Mouse (Mus musculus): Measurements from ENCODE around the gene Npc2. TPM values are rescaled to one million over a fixed set of nuclear protein-coding genes. Genes with fewer than 3 reads are reported as not detected.
A peak's percentile ranks its signal among the peaks of the same experiment; 100 is the strongest.

The Npc2 gene
- polyA plus RNA-seq, 1 experiment from 2014 or later, result 53.0 TPM

DNA sequence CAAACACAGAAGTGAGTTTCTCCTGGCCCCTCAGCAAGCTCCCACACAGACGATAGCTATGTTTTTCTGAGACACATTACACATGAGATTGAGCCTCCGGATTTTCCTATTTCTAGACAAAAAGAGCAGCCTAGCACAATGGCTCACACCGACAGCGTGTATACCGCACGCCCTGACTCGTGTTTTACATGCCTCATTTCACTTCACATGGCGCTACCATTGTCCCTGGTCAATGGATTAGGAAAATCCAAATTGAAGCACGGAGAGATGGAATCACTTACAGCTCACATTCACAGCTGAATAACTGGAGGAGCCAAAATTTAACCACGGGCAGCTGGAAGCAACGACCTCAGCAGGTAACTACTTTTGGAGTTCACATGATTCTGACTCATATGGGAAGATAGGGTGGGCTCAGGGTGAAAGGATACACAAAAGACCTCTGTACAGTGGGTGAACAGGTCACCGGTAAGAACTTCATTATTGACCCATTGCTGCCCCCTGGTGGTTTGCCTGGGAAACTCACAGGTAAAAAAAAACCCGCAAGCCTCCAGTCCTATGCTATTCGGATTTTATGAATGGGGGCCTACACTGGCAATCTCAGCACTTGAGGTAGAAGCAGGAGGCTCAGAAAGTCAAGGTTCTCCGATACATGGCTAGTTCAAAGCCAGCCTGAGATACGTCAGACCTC is 17.8 kb downstream of the Npc2 start:
- H3K4me1 ChIP-seq (ENCODE audit: control insufficient read depth, insufficient read depth, low read length), result peaks cover 23% of the 10 kb centered on the region
- WGBS, result 30% methylated on average over 16 of the region's 16 CpGs

DNA sequence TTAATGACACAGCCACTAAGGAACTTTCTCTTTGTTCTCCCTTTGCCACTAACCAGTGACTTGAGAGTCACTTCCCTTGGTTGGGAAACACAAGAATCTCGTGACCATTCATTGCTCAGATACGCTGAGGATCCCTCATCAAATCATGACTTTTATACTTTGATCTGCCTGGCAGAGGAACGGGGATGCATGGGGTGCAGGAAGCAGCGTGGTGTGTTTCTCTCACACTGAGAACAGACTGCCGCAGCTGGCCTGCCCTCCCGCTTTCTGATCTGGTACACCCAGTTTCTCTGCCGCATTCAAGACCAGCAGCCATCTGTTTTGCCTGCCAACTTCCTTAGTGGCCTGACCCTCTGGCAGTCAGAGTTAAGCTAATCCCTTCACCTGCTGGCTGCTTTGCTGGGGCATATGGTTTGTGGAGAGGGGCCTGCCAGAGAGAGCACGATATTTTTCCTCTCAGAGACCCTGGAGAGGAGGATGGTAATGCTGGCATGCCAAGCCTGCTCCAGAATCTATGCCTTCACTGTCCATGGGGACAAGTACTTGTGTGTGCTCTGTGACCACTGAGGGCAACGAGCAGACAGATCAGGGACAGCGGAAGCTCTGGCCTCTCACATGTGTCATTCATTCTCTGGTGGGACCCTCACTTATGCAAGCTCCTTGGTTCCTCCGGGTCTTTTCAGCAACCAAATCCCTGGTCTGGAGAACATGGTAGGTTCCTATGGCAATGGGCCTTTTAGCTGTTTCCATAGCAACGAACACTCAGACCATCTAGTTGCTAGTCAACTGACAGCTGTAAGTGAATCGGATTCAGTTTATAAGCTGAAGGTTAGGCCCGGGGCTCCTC is 20.6 kb downstream of the Npc2 start:
- peak; percentile 79 for ATAC-seq
- Histone ChIP-seq H3K27ac (ENCODE audit: low read length) (peak overlapping the region; percentile 83), H3K9me3 (replicated peaks; ENCODE audit: control insufficient read depth, low read length, poor library complexity, severe bottlenecking) (no peaks in the 10 kb centered on the region), H3K36me3 (ENCODE audit: control insufficient read depth, insufficient read depth, low read length) (peaks cover 4% of the 10 kb centered on the region; the same call in 1 of the 2 replicates), H3K27me3 (ENCODE audit: control insufficient read depth, insufficient read depth, low read depth, low read length) (no peaks in the 10 kb centered on the region), H3K9ac (ENCODE audit: low read depth, low read length) (peak overlapping the region; percentile 27; the same call in 1 of the 2 replicates), H3K4me2 (ENCODE audit: low read length) (peak overlapping the region; percentile 22), H3K4me3 (ENCODE audit: low read depth, low read length) (no peak overlapping the region), H3K4me1 (ENCODE audit: control insufficient read depth, insufficient read depth, low read length) (peaks cover 23% of the 10 kb centered on the region)
- 11% methylated on average over 14 of the region's 14 CpGs for WGBS

More for the DNA sequence above, 17.8 kb downstream of the Npc2 start:
- Histone ChIP-seq H3K27ac (ENCODE audit: low read length) (0 out of 2 replicates have a peak overlapping the region, but pooled peaks have one; percentile 40), H3K36me3 (ENCODE audit: control insufficient read depth, insufficient read depth, low read length) (peaks cover 9% of the 10 kb centered on the region), H3K9ac (ENCODE audit: low read depth, low read length) (no peak overlapping the region), H3K4me2 (ENCODE audit: low read length) (no peak overlapping the region), H3K27me3 (ENCODE audit: control insufficient read depth, insufficient read depth, low read depth, low read length) (no peaks in the 10 kb centered on the region), H3K4me3 (ENCODE audit: low read depth, low read length) (no peak overlapping the region), H3K9me3 (replicated peaks; ENCODE audit: control insufficient read depth, low read length, poor library complexity, severe bottlenecking) (no peaks in the 10 kb centered on the region)
- ATAC-seq, result no peak

DNA sequence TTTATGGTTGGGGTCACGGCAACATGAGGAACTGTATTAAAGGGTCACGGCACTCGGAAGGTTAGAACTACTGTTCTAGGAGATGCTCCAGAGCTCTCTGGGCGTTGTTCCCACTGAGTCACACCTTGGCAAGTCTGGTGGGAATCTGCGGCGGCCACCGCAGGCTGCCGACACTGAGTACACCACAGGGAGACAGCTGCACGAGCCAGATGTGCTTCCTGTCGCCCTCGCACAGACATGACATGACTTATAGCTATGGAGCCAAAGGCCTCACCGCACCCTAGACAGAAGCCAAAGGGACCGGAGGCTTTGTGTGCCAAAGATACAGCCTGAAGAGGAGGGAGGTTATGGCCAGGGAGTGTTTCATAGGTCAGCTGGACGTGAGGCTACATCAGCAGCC is 22.3 kb downstream of the Npc2 start:
- WGBS, result 85% methylated on average over 14 of the region's 14 CpGs
- no peak overlapping the region for H3K4me3 ChIP-seq (ENCODE audit: low read depth, low read length)
- no peak overlapping the region for H3K4me2 ChIP-seq (ENCODE audit: low read length)
- ATAC-seq, result no peak
- peaks cover 23% of the 10 kb centered on the region for H3K4me1 ChIP-seq (ENCODE audit: control insufficient read depth, insufficient read depth, low read length)
- no peaks in the 10 kb centered on the region for H3K27me3 ChIP-seq (ENCODE audit: control insufficient read depth, insufficient read depth, low read depth, low read length)
- no peaks in the 10 kb centered on the region for H3K9me3 ChIP-seq (replicated peaks; ENCODE audit: control insufficient read depth, low read length, poor library complexity, severe bottlenecking)
- H3K27ac ChIP-seq (ENCODE audit: low read length), result no peak overlapping the region
- no peaks in the 10 kb centered on the region for H3K36me3 ChIP-seq (ENCODE audit: control insufficient read depth, insufficient read depth, low read length)
- no peak overlapping the region for H3K9ac ChIP-seq (ENCODE audit: low read depth, low read length)

DNA sequence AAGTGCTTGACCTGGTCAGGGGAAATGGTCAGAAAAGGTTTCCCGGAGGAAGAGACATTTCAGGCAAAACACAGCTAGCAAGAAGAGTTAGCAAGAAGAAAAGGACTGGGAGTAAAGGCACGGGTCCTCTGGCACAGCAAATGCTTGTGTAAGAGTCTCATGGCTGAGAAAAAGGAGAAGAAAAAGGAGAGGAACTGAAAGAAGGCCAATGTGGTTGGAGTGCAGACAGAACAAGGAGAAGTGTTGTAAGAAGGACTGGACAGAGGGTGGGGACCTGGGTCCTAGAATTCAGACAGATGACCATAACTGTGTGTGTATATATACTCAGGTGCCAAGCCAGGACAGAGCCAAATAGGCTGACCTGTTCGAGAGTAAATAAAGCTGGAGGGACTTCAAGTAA is 24.8 kb downstream of the Npc2 start:
- Histone ChIP-seq H3K9me3 (replicated peaks; ENCODE audit: control insufficient read depth, low read length, poor library complexity, severe bottlenecking) (no peaks in the 10 kb centered on the region), H3K36me3 (ENCODE audit: control insufficient read depth, insufficient read depth, low read length) (no peaks in the 10 kb centered on the region), H3K27me3 (ENCODE audit: control insufficient read depth, insufficient read depth, low read depth, low read length) (no peaks in the 10 kb centered on the region), H3K27ac (ENCODE audit: low read length) (no peak overlapping the region), H3K9ac (ENCODE audit: low read depth, low read length) (no peak overlapping the region), H3K4me2 (ENCODE audit: low read length) (no peak overlapping the region), H3K4me3 (ENCODE audit: low read depth, low read length) (no peak overlapping the region), H3K4me1 (ENCODE audit: control insufficient read depth, insufficient read depth, low read length) (peaks cover 16% of the 10 kb centered on the region)
- ATAC-seq, result no peak
- whole genome bisulfite sequencing, result 85% methylated on average over 3 of the region's 3 CpGs

DNA sequence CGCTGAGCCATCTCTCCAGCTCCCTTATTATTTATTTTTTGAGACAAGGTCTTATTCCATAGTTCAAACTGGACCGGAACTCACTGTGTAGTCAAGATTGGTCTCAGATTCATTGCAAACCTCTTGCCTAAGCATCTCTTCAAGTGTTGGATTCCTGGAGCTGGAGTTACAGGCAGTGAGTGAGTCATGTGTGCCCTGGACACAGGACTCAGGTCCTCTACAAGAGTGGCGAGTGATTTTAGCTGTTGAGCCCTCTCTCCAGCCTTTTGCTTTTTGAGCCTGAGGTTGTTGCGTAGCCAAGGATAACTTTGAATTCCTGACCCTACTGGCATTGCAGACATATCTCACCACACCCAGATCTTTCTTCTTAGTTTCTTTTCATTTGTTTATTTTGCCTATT is 27.3 kb downstream of the Npc2 start:
- Histone ChIP-seq H3K9me3 (replicated peaks; ENCODE audit: control insufficient read depth, low read length, poor library complexity, severe bottlenecking) (no peaks in the 10 kb centered on the region), H3K36me3 (ENCODE audit: control insufficient read depth, insufficient read depth, low read length) (no peaks in the 10 kb centered on the region), H3K4me3 (ENCODE audit: low read depth, low read length) (no peak overlapping the region), H3K4me1 (ENCODE audit: control insufficient read depth, insufficient read depth, low read length) (no peaks in the 10 kb centered on the region; the same call in 1 of the 2 replicates), H3K4me2 (ENCODE audit: low read length) (no peak overlapping the region), H3K27me3 (ENCODE audit: control insufficient read depth, insufficient read depth, low read depth, low read length) (no peaks in the 10 kb centered on the region), H3K27ac (ENCODE audit: low read length) (no peak overlapping the region), H3K9ac (ENCODE audit: low read depth, low read length) (no peak overlapping the region)
- WGBS, result 63% methylated on average over 4 of the region's 4 CpGs
- no peak for ATAC-seq

DNA sequence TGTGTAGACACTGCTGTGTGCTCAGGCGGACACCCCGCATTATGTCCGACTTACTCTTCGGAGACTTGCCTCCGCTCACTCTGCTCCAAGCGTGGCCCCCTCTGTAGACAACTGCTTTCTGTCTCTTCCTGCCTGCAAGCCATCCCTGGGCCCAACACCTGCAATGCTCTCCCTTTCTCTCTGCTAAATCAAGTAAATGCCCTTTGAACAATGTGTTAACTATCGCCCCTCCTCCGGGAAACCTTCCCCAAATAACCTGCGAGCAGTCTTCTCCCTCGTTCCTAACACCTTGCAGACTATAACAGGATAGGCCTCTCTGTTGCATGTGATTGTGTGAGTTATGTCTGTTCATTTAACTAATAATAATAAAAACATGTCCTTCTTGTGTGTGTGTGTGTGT is 29.5 kb downstream of the Npc2 start:
- H3K9me3 ChIP-seq (replicated peaks; ENCODE audit: control insufficient read depth, low read length, poor library complexity, severe bottlenecking), result no peaks in the 10 kb centered on the region
- H3K9ac ChIP-seq (ENCODE audit: low read depth, low read length), result no peak overlapping the region
- H3K27ac ChIP-seq (ENCODE audit: low read length), result no peak overlapping the region
- no peak overlapping the region for H3K4me2 ChIP-seq (ENCODE audit: low read length)
- ATAC-seq, result no peak
- no peaks in the 10 kb centered on the region for H3K36me3 ChIP-seq (ENCODE audit: control insufficient read depth, insufficient read depth, low read length)
- H3K27me3 ChIP-seq (ENCODE audit: control insufficient read depth, insufficient read depth, low read depth, low read length), result no peaks in the 10 kb centered on the region
- no peaks in the 10 kb centered on the region; the same call in 1 of the 2 replicates for H3K4me1 ChIP-seq (ENCODE audit: control insufficient read depth, insufficient read depth, low read length)
- WGBS, result 93% methylated on average over 10 of the region's 10 CpGs
- H3K4me3 ChIP-seq (ENCODE audit: low read depth, low read length), result no peak overlapping the region

DNA sequence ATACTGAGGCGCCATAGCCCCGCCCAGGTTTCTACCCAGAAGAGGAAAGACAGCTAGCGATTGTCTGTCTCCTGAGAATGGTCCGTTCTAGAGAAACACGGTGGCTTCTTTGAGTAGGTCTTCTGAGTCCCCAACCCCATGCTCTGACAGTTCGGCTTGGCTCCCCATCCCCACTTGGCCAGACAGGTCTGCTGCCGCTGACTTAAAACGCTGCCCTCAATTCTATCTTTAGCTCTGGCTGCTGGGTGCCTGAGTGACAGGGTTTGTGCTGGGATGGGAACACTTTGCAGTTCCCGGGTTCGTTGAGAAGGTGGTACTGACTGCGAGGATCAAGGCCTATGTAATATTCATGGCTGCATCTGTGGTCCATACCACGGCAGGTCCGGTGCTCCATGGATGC is 39.6 kb downstream of the Npc2 start:
- ATAC-seq, result no peak
- Histone ChIP-seq H3K9me3 (replicated peaks; ENCODE audit: control insufficient read depth, low read length, poor library complexity, severe bottlenecking) (no peaks in the 10 kb centered on the region), H3K27me3 (ENCODE audit: control insufficient read depth, insufficient read depth, low read depth, low read length) (no peaks in the 10 kb centered on the region), H3K36me3 (ENCODE audit: control insufficient read depth, insufficient read depth, low read length) (no peaks in the 10 kb centered on the region), H3K4me1 (ENCODE audit: control insufficient read depth, insufficient read depth, low read length) (no peaks in the 10 kb centered on the region), H3K27ac (ENCODE audit: low read length) (no peak overlapping the region), H3K9ac (ENCODE audit: low read depth, low read length) (no peak overlapping the region), H3K4me3 (ENCODE audit: low read depth, low read length) (no peak overlapping the region), H3K4me2 (ENCODE audit: low read length) (no peak overlapping the region)
- WGBS, result 79% methylated on average over 13 of the region's 13 CpGs

DNA sequence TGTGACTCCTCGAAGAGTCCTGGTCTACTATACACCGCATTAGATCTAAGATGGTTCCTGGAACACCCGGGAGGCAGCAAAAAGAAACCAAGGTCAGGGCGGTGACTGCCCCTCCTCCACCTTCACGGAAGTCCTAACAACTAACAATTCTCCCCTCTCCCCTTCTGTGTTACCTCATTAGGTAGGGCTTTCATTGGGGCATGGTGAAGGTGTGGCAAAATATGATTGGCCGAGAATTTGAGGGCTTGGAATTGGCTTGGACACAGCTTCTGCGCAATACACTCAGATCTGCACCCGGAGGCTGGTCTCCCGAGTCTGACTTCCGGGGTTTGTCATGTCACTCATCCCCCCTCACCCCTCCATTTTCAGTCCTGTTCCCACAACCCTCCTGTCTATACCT is 44.5 kb downstream of the Npc2 start:
- no peak overlapping the region for H3K27ac ChIP-seq (ENCODE audit: low read length)
- no peaks in the 10 kb centered on the region for H3K4me1 ChIP-seq (ENCODE audit: control insufficient read depth, insufficient read depth, low read length)
- ATAC-seq, result no peak
- no peaks in the 10 kb centered on the region; the same call in 1 of the 2 replicates for H3K27me3 ChIP-seq (ENCODE audit: control insufficient read depth, insufficient read depth, low read depth, low read length)
- WGBS, result 96% methylated on average over 10 of the region's 10 CpGs
- H3K4me3 ChIP-seq (ENCODE audit: low read depth, low read length), result no peak overlapping the region
- 0 out of 2 replicates have a peak, but pooled peaks cover 3% of the 10 kb centered on the region for H3K9me3 ChIP-seq (replicated peaks; ENCODE audit: control insufficient read depth, low read length, poor library complexity, severe bottlenecking)
- no peak overlapping the region for H3K9ac ChIP-seq (ENCODE audit: low read depth, low read length)
- H3K36me3 ChIP-seq (ENCODE audit: control insufficient read depth, insufficient read depth, low read length), result no peaks in the 10 kb centered on the region
- H3K4me2 ChIP-seq (ENCODE audit: low read length), result no peak overlapping the region

DNA sequence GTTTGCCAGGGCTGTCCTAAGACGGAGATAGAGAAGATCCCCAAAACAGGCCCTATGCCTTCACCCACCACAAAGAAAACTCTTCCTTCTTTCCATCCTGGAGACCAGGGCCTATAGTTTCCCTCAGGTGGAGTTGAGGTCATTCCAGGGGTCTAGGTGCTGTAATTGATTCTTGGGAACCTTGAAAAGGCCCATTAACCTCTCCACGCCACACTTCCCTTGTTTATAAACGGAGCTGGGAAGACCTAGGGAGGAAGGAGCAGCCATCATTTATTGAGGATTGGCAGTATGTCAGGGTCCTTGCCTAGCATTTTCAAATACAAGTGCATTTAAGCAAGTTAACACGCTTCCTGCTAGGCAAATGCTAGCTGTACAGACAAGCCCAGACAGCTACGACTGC is 45.5 kb downstream of the Npc2 start:
- ATAC-seq, result no peak

More for the DNA sequence above, 45.5 kb downstream of the Npc2 start:
- Histone ChIP-seq H3K27me3 (ENCODE audit: control insufficient read depth, insufficient read depth, low read depth, low read length) (no peaks in the 10 kb centered on the region; the same call in 1 of the 2 replicates), H3K4me2 (ENCODE audit: low read length) (no peak overlapping the region), H3K36me3 (ENCODE audit: control insufficient read depth, insufficient read depth, low read length) (no peaks in the 10 kb centered on the region), H3K27ac (ENCODE audit: low read length) (no peak overlapping the region), H3K9ac (ENCODE audit: low read depth, low read length) (no peak overlapping the region), H3K4me1 (ENCODE audit: control insufficient read depth, insufficient read depth, low read length) (no peaks in the 10 kb centered on the region), H3K9me3 (replicated peaks; ENCODE audit: control insufficient read depth, low read length, poor library complexity, severe bottlenecking) (0 out of 2 replicates have a peak, but pooled peaks cover 3% of the 10 kb centered on the region), H3K4me3 (ENCODE audit: low read depth, low read length) (no peak overlapping the region)
- 81% methylated on average over 5 of the region's 5 CpGs for WGBS
